Mouse (Mus musculus) forebrain, embryonic 15.5 days (tissue): ENCODE measurements around the gene Megf9. TPM values are rescaled to one million over a fixed set of nuclear protein-coding genes. Genes with fewer than 3 reads are reported as not detected.

Experiments
- polyA plus RNA-seq: library from polyadenylated mRNA; unstranded; fragments of >200 nt; fragmentation: Nextera tagmentation; extraction: Ambion mirVana; gene quantifications from 2 replicates; pipeline ENCODE4 v1.2.1, GENCODE M21; 2015

Megf9 gene
- polyA plus RNA-seq, 1 experiment from 2014 or later = 34.8 TPM

Other genes starting within 250 kb of the Megf9 start
- gene Cdk5rap2, start 124.6 kb downstream of the Megf9 start, polyA plus RNA-seq = 11.6 and 12.5 TPM in 2 replicates